Mouse (Mus musculus): ENCODE data around the gene Nppb.

Gene Nppb

DNA sequence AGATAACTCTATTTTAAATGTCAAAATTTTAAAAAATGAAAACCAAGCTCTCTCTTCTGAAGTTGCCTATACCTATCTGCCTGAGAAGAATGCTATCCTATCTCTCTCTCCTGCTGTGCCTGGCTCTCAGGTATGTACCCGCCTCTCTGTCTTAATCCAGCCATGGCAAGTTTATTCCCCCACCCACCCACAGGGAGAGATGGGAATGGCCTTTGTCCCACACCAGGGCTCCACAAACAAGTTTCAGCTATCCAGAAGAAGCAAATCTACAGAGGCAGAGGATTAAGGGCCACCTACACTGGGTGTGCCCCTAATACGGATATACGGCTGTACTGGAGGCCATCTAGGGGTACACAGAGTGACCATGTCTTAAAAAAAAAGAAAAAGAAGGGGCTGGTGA, 49.9 kb downstream of the Nppb start:
- in situ Hi-C loops (cut with MboI; ENCODE audit: low sequenced_read_pairs), result no loop called here

Data from CH12F3 (cell line).